Mouse (Mus musculus): Measurements from ENCODE around the gene Hipk1. TPM values are rescaled to one million over a fixed set of nuclear protein-coding genes. Genes with fewer than 3 reads are reported as not detected.

Hipk1 gene
- polyA plus RNA-seq, 2 experiments: 16.6 to 27.3 TPM

DNA sequence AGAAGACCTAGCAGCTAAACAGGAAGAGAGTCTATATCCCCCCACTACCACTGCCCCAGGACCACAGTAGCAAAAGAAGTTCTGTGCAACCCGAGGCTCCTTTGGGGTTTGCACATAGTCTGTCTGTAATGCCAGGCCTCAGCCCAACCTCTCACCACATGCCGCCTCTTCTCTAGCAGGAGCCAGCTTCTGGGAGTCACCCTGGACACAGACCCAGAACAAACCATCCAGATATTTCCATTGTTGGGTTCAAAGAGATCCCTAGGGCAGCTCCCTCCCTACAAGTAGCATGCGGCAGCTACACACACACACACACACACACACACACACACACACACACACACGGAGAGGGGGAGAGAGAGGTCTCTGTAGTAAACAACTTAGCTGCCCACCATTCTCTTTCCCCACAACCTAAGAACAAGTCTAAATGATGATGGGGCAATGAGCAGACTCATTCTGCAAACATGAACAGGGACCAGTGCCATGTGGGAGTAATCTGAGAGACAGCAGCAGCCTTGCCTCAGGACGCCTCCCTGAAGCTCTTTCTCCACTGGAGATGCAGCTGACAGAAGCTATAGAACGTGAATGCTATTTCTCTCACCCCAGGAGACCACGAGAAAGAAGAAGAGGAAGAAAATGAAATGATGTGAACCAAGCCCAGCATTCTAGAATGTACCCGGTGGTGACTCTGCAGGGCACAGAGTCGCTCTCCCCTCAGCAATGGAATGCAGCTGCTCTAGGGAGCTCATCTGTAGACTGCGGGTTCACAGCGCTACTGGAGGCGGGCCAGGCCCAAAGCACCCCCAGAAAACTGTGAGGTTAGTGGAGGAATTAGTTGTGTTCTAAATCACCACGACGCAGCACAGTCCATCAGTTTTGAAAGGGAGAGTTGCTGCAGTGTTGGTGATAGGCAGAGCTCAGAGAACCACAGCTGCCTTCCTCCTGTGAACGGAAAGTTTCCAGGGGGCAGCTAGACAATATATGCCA is 74.3 kb downstream of the Hipk1 start:
- Histone ChIP-seq H3K27me3 (ENCODE audit: control insufficient read depth, insufficient read depth, low read length) (no peaks in the 10 kb centered on the region), H3K4me3 (replicated peaks; ENCODE audit: low read length) (no peak overlapping the region), H3K9me3 (ENCODE audit: control insufficient read depth, low read length) (no peaks in the 10 kb centered on the region), H3K36me3 (ENCODE audit: control insufficient read depth, insufficient read depth, low read length) (no peaks in the 10 kb centered on the region), H3K4me1 (ENCODE audit: control insufficient read depth, insufficient read depth, low read length) (peaks cover 30% of the 10 kb centered on the region), H3K4me2 (replicated peaks; ENCODE audit: low read depth, low read length, severe bottlenecking) (no peak overlapping the region), H3K27ac (replicated peaks; ENCODE audit: low read depth, low read length) (peak overlapping the region; percentile 21; the same call in 1 of the 2 replicates), H3K9ac (ENCODE audit: low read depth, low read length, severe bottlenecking) (no peak overlapping the region)
- ATAC-seq (ENCODE audit: low FRiP score, low read depth): peak; percentile 30; the same call in 1 of the 2 replicates
- WGBS: 38% methylated on average over 13 of the region's 15 CpGs
- no peak for TF ChIP-seq POLR2A (IDR thresholded peaks at IDR 0.05; ENCODE audit: borderline replicate concordance, extremely low read depth, insufficient read depth, insufficient read length)
- no peak for DNase-seq (ENCODE audit: low spot score)

DNA sequence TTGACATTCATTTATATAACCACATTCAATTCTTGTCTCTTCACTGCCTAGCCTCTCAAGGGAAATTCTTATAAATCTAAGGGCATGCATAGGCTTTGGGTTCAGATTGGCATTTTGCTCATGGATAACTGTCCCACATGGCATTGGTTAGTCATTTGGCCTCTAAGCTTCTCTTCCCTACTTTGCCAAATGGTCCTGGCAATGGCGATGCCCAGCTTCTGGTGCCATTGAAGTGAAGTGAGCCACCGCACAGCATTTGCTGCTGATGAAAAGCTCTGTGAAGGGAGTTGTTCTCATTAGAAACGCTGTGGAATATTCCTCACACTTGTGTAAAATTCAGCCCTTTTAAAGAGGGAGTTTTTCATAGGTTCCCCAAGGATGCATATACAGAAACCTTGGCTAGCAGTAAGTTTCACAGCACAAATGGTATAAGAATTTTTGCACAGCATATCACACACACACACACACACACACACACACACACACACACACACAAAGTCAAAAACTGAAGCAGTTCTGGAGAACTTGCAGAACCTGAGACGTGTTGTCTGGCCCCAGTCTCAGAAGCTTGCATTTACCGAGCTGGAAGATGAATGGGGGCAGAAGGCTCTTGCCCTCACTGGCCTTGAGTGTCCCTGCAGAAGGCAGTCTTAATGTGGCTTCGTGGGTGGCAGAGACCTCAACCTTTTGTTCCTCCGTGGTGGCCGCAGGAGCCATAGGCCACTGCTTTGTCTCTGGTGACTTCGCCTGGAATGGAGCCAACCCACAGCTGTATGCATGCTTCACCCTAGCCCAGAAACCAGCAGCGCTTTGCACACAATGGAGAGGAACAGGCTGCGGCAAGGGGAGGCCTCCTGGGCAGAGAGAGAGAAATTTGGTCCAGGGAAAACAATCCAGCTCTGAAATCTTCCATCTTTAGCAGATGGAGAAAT is 75.3 kb downstream of the Hipk1 start:
- Histone ChIP-seq H3K36me3 (ENCODE audit: control insufficient read depth, insufficient read depth, low read length) (no peaks in the 10 kb centered on the region), H3K4me2 (replicated peaks; ENCODE audit: low read depth, low read length, severe bottlenecking) (no peak overlapping the region), H3K9ac (ENCODE audit: low read depth, low read length, severe bottlenecking) (no peak overlapping the region), H3K4me3 (replicated peaks; ENCODE audit: low read length) (no peak overlapping the region), H3K4me1 (ENCODE audit: control insufficient read depth, insufficient read depth, low read length) (peaks cover 30% of the 10 kb centered on the region), H3K27me3 (ENCODE audit: control insufficient read depth, insufficient read depth, low read length) (no peaks in the 10 kb centered on the region), H3K27ac (replicated peaks; ENCODE audit: low read depth, low read length) (peak overlapping the region; percentile 72), H3K9me3 (ENCODE audit: control insufficient read depth, low read length) (no peaks in the 10 kb centered on the region)
- WGBS: 29% methylated on average over 11 of the region's 11 CpGs
- no peak for TF ChIP-seq POLR2A (IDR thresholded peaks at IDR 0.05; ENCODE audit: borderline replicate concordance, extremely low read depth, insufficient read depth, insufficient read length)
- DNase-seq (ENCODE audit: low spot score) (peak; percentile 64), ATAC-seq (ENCODE audit: low FRiP score, low read depth) (peak; percentile 62)

GRCm38 (mm10) chr3:103714942-103715341 is 76.4 kb downstream of the Hipk1 start:
- no peaks in the 10 kb centered on the region for H3K27me3 ChIP-seq (ENCODE audit: control insufficient read depth, insufficient read depth, low read length)
- H3K9me3 ChIP-seq (ENCODE audit: control insufficient read depth, low read length): no peaks in the 10 kb centered on the region
- no peak overlapping the region for H3K4me2 ChIP-seq (replicated peaks; ENCODE audit: low read depth, low read length, severe bottlenecking)
- H3K4me1 ChIP-seq (ENCODE audit: control insufficient read depth, insufficient read depth, low read length): peaks cover 30% of the 10 kb centered on the region
- WGBS: 68% methylated on average over 8 of the region's 8 CpGs
- no peak overlapping the region for H3K4me3 ChIP-seq (replicated peaks; ENCODE audit: low read length)
- TF ChIP-seq POLR2A (IDR thresholded peaks at IDR 0.05; ENCODE audit: borderline replicate concordance, extremely low read depth, insufficient read depth, insufficient read length): no peak
- no peak overlapping the region for H3K27ac ChIP-seq (replicated peaks; ENCODE audit: low read depth, low read length)
- DNase-seq (ENCODE audit: low spot score) (no peak), ATAC-seq (ENCODE audit: low FRiP score, low read depth) (no peak)
- no peaks in the 10 kb centered on the region for H3K36me3 ChIP-seq (ENCODE audit: control insufficient read depth, insufficient read depth, low read length)
- H3K9ac ChIP-seq (ENCODE audit: low read depth, low read length, severe bottlenecking): no peak overlapping the region

- DNase-seq (ENCODE audit: low spot score) (no peak), ATAC-seq (ENCODE audit: low FRiP score, low read depth) (no peak)
- Histone ChIP-seq H3K4me1 (ENCODE audit: control insufficient read depth, insufficient read depth, low read length) (peaks cover 28% of the 10 kb centered on the region), H3K27ac (replicated peaks; ENCODE audit: low read depth, low read length) (no peak overlapping the region), H3K9ac (ENCODE audit: low read depth, low read length, severe bottlenecking) (no peak overlapping the region), H3K4me3 (replicated peaks; ENCODE audit: low read length) (no peak overlapping the region), H3K4me2 (replicated peaks; ENCODE audit: low read depth, low read length, severe bottlenecking) (no peak overlapping the region), H3K27me3 (ENCODE audit: control insufficient read depth, insufficient read depth, low read length) (no peaks in the 10 kb centered on the region), H3K36me3 (ENCODE audit: control insufficient read depth, insufficient read depth, low read length) (no peaks in the 10 kb centered on the region), H3K9me3 (ENCODE audit: control insufficient read depth, low read length) (no peaks in the 10 kb centered on the region)
- 68% methylated on average over 7 of the region's 7 CpGs for WGBS
- no peak for TF ChIP-seq POLR2A (IDR thresholded peaks at IDR 0.05; ENCODE audit: borderline replicate concordance, extremely low read depth, insufficient read depth, insufficient read length)
These were observed 77.0 kb downstream of the Hipk1 start for GRCm38 (mm10) chr3:103714236-103714875.
